In genomic region chr9:62471541-62472189, GRCm38 (mm10) we compare ENCODE assay signal across 16 mouse cellular contexts.
A peak's percentile ranks its signal among the peaks of the same experiment; 100 is the strongest.
DNase-seq lines count a peak whose midpoint lies in the region; ATAC-seq and TF ChIP-seq lines count a peak whose summit lies in the region.
"Had no signal": no experiment of that assay in that cellular context is flagged by ENCODE, and none has a peak within 500 bp of the region (broad histone marks: within the 10 kb centered on the region; RNA-seq: fewer than 3 reads in every experiment).

No protein-coding gene starts in this region.

- peak; percentile 59 for DNase-seq in adrenal gland, postnatal 10 days
- DNase-seq in adrenal gland, adult 8-10 months, result no peak
- peak; percentile 16 for DNase-seq in liver, adult 2 months (ENCODE audit: extremely low read depth, low read depth, low spot score)
- peak; percentile 88 to 93 for DNase-seq in cerebellum, postnatal 14 days
- DNase-seq in right cerebral cortex, postnatal 14 days, result no peak
- DNase-seq: kidney, adult 11 months; kidney, postnatal 25 days; lung, postnatal 4 days; right cerebral cortex, adult 18-20 months; thymus, adult 18-20 months had no signal

- H3K27ac ChIP-seq in liver, adult 2 months (replicated peaks; ENCODE audit: insufficient read depth, low read depth, low read length), result no peak overlapping the region
- no peak overlapping the region for H3K27ac ChIP-seq in liver, embryonic 12.5 days
- peak overlapping the region; percentile 41 for H3K27ac ChIP-seq in brown adipose tissue, adult 24 weeks (replicated peaks; ENCODE audit: low read depth, low read length)
- H3K27ac ChIP-seq: hindbrain, embryonic 12.5 days had no signal

- no peak for TF ChIP-seq POLR2A in liver, adult 2 months (IDR thresholded peaks at IDR 0.05; ENCODE audit: extremely low read depth, insufficient read depth, low read length)

- ATAC-seq in liver, embryonic 12.5 days, result no peak
- no peak for ATAC-seq in monocyte, adult 5-6 weeks (replicated peaks; ENCODE audit: insufficient number of reproducible peaks, low FRiP score, low TSS enrichment, poor library complexity, severe bottlenecking)
- ATAC-seq: midbrain, embryonic 15.5 days; Patski had no signal

- H3K79me2 ChIP-seq in liver, adult 2 months (ENCODE audit: control insufficient read depth, insufficient read depth, low read length), result no peaks in the 10 kb centered on the region

- no peaks in the 10 kb centered on the region for H3K4me1 ChIP-seq in liver, adult 2 months (ENCODE audit: control insufficient read depth, insufficient read depth, low read length)
- H3K4me1 ChIP-seq in liver, embryonic 12.5 days, result no peaks in the 10 kb centered on the region
- peaks cover 30% of the 10 kb centered on the region for H3K4me1 ChIP-seq in brown adipose tissue, adult 24 weeks (ENCODE audit: control insufficient read depth, insufficient read depth, insufficient read length, low read length)

- H3K36me3 ChIP-seq in liver, adult 2 months (ENCODE audit: control insufficient read depth, insufficient read depth, low read length), result no peaks in the 10 kb centered on the region
- H3K36me3 ChIP-seq in liver, embryonic 12.5 days, result no peaks in the 10 kb centered on the region
- H3K36me3 ChIP-seq: hindbrain, embryonic 12.5 days; midbrain, embryonic 15.5 days had no signal

- 89% methylated on average over 14 of the region's 14 CpGs for WGBS in liver, adult 2 months
- 80% methylated on average over 14 of the region's 14 CpGs for WGBS in liver, embryonic 12.5 days (ENCODE audit: insufficient replicate concordance)

- H3K4me2 ChIP-seq in liver, embryonic 12.5 days, result no peak overlapping the region
- H3K4me2 ChIP-seq: hindbrain, embryonic 12.5 days; midbrain, embryonic 15.5 days had no signal

- TF ChIP-seq CTCF in liver, adult 2 months (IDR thresholded peaks at IDR 0.05; ENCODE audit: low read depth, low read length), result no peak

- no peaks in the 10 kb centered on the region for H3K9me3 ChIP-seq in liver, embryonic 12.5 days (replicated peaks)
- H3K9me3 ChIP-seq: hindbrain, embryonic 12.5 days; midbrain, embryonic 15.5 days had no signal

- no peak overlapping the region for H3K9ac ChIP-seq in liver, adult 2 months (ENCODE audit: low read depth, low read length)
- H3K9ac ChIP-seq in liver, embryonic 12.5 days, result no peak overlapping the region
- H3K9ac ChIP-seq: hindbrain, embryonic 12.5 days; midbrain, embryonic 15.5 days had no signal

- no peaks in the 10 kb centered on the region for H3K27me3 ChIP-seq in liver, adult 2 months (ENCODE audit: control insufficient read depth, insufficient read depth, low read length)
- no peaks in the 10 kb centered on the region for H3K27me3 ChIP-seq in liver, embryonic 12.5 days (replicated peaks)
- H3K27me3 ChIP-seq: hindbrain, embryonic 12.5 days; midbrain, embryonic 15.5 days had no signal

- H3K4me3 ChIP-seq in liver, adult 2 months (ENCODE audit: insufficient read depth, low read depth, low read length), result no peak overlapping the region
- no peak overlapping the region for H3K4me3 ChIP-seq in liver, embryonic 12.5 days
- no peak overlapping the region for H3K4me3 ChIP-seq in brown adipose tissue, adult 24 weeks (ENCODE audit: insufficient read depth, low read depth, low read length)
- H3K4me3 ChIP-seq: hindbrain, embryonic 12.5 days; midbrain, embryonic 15.5 days had no signal

Comparison
In these comparisons a context has a peak if more than half of its experiments do, and no peak if none do; other contexts are left out.
1. DNase-seq: peak in adrenal gland, postnatal 10 days (single experiment), liver, adult 2 months (single experiment) and cerebellum, postnatal 14 days (2 of 2); none in adrenal gland, adult 8-10 months (single experiment) and right cerebral cortex, postnatal 14 days (single experiment).